ENCODE assay signal across 22 mouse cellular contexts in the genomic region with DNA sequence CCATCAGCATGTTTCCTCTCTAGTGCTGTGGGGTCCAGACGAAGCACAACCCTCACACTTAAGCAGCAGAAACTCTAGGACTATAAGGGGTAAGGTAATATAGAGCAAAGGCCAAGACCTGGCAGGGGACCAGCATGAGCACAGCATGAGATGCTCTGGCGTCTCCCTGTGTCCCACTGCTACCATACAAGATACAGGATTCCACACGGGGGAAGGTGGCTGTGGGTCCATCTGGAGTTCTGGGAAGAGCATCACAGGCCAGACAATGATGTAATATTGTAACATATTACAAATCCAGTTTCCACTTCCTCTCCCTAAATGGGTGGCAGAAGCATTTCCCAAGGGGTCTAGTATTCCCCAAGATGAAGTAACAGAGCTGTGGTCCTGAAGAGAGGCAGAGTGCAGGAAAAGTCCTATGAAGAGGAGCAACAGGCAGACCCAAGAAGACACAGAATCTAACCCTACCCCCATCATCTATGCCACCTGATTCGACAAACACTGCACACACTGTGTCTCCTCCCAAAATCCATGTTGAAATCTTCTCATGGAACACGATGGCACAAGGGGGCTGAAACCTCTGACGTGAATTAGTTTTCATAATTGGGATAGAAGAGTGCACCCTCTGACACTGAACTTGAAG. TPM values are rescaled to one million over a fixed set of nuclear protein-coding genes. Genes with fewer than 3 reads are reported as not detected.
A peak's percentile ranks its signal among the peaks of the same experiment; 100 is the strongest.
DNase-seq lines count a peak whose midpoint lies in the region; ATAC-seq and TF ChIP-seq lines count a peak whose summit lies in the region.
"Had no signal": no experiment of that assay in that cellular context is flagged by ENCODE, and none has a peak within 500 bp of the region (broad histone marks: within the 10 kb centered on the region; RNA-seq: fewer than 3 reads in every experiment).

A gene (plus strand): TSS at position 590 of the 640 bp plus-strand sequence.

- no peak for TF ChIP-seq CTCF in left cerebral cortex, adult 2 months (IDR thresholded peaks at IDR 0.05)

- ATAC-seq in frontal cortex, adult (ENCODE audit: low TSS enrichment), result no peak
- ATAC-seq: forebrain, embryonic 13.5 days; intestine, embryonic 16.5 days had no signal

- intact Hi-C loops in heart, postnatal 10 days (cut with DNase I), result no loop called here
- intact Hi-C loops in left cerebral cortex, adult 2 months (cut with DNase I), result no loop called here

- H3K27me3 ChIP-seq in myocyte (ENCODE audit: control insufficient read depth, insufficient read depth, insufficient read length), result no peaks in the 10 kb centered on the region
- H3K27me3 ChIP-seq: forebrain, embryonic 13.5 days; hindbrain, embryonic 12.5 days had no signal

- H3ac ChIP-seq in myocyte (ENCODE audit: control insufficient read depth, insufficient read length), result no peak within 1 kb of the TSS

- peaks cover 12% of the 10 kb centered on the region for H3K36me3 ChIP-seq in myocyte (ENCODE audit: control insufficient read depth, insufficient read depth)
- H3K36me3 ChIP-seq: hindbrain, embryonic 12.5 days had no signal

- H3K79me2 ChIP-seq in myocyte (ENCODE audit: control insufficient read depth, insufficient read depth), result peaks cover 93% of the 10 kb centered on the region

- H3K27ac ChIP-seq in left cerebral cortex, adult 2 months, result peak within 1 kb of the TSS; percentile 55
- H3K27ac ChIP-seq: embryonic facial prominence, embryonic 10.5 days; forebrain, embryonic 13.5 days; hindbrain, embryonic 12.5 days had no signal

- no peak within 1 kb of the TSS for H3K4me3 ChIP-seq in left cerebral cortex, adult 2 months
- no peak within 1 kb of the TSS for H3K4me3 ChIP-seq in myocyte
- H3K4me3 ChIP-seq: embryonic facial prominence, embryonic 10.5 days; forebrain, embryonic 13.5 days; hindbrain, embryonic 12.5 days had no signal

- peak within 1 kb of the TSS; percentile 24 for H3K4me2 ChIP-seq in myocyte (ENCODE audit: low read depth)
- H3K4me2 ChIP-seq: forebrain, embryonic 13.5 days; hindbrain, embryonic 12.5 days had no signal

- DNase-seq in heart, adult 11 months, result peak; percentile 94
- no peak for DNase-seq in heart, postnatal 10 days
- DNase-seq in left cerebral cortex, adult 2 months (ENCODE audit: extremely low spot score in 1 of 2, low spot score in 2 of 2), result no peak
- DNase-seq in left cerebral cortex, adult 9 months (ENCODE audit: low spot score in 2 of 2), result no peak
- peak; percentile 53 to 70 for DNase-seq in cerebellum, postnatal 14 days
- DNase-seq: adrenal gland, postnatal 10 days; kidney, postnatal 10 days; layer of hippocampus, adult 9-11 months; lung, adult 2 months; midbrain, embryonic 14.5 days; retina, postnatal 1 day; thymus, postnatal 4 days had no signal

- TF ChIP-seq POLR2A in myocyte (IDR thresholded peaks at IDR 0.05; ENCODE audit: insufficient read length, low read depth), result no peak

TF ChIP-seq in myocyte, 11 proteins besides CTCF, POLR2A, EP300 and RAD21:
- no peak for TF ChIP-seq SRF (IDR thresholded peaks at IDR 0.05; ENCODE audit: control insufficient read depth, insufficient read length, low read depth)
- TF ChIP-seq CEBPB (IDR thresholded peaks at IDR 0.05; ENCODE audit: insufficient read depth, poor library complexity, severe bottlenecking), result peak; percentile 39; the same call in 1 of the 2 replicates
TF ChIP-seq in myocyte: peak in this region for 1.

RNA-seq across cellular contexts. Expression of the gene that starts here (rescaled TPM):
- not detected for total RNA-seq in heart, postnatal 10 days (2021)
- total RNA-seq in left cerebral cortex, adult 2 months (2021), result not detected
- 0.17 TPM for polyA plus RNA-seq in myocyte (2012; fragmentation: generic; extraction: Trizol)
- total RNA-seq: adrenal gland, postnatal 10 days; gastrocnemius, postnatal 4 days; left cerebral cortex, postnatal 14 days had no signal
- polyA plus RNA-seq: embryonic facial prominence, embryonic 10.5 days; heart, embryonic 14.5 days; intestine, embryonic 16.5 days; limb, embryonic 14.5 days; lung, adult 2 months; midbrain, embryonic 14.5 days had no signal

Comparison
In these comparisons a context has a peak if more than half of its experiments do, and no peak if none do; other contexts are left out.
1. DNase-seq: peak in heart, adult 11 months (single experiment) and cerebellum, postnatal 14 days (2 of 2); none in heart, postnatal 10 days (0 of 2), left cerebral cortex, adult 2 months (0 of 2) and left cerebral cortex, adult 9 months (0 of 2).